9 mouse cellular contexts compared by ENCODE assay signal in the genomic region with DNA sequence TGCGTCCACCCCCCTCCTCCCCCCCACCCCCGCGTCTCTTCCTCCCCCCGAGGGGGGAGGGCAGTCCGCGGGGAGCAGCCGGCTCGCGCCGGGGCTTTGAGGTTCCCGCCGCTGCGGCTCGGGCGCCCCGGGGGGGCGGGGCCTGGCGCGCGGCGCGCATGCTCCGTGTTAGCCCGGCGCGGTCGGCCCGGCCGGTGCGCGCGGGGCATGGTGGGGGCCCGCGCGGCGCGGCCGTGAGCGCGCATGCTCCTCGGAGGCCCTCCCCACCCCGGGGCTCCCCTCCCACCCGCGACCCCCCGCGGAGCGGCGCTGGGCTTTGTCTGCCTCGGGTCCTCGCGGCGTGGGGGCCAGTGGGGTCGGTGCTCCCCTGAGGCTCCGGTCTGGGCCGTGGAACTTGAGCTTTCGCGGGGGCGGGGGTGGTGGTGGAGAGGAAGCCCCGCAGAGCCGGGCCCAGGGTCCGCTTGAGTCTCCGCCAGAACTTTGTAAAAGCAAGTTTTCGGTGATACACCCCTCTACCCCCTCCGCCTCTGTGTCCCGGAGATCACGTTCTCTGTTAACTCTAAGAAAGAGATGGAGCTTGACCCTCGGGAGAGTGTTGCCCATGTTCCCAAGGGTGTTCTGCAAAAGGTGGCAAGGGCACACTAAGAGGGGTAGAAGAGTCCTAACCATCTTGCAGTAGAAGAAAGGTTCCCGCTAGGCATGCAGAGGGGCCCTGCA. TPM values are rescaled to one million over a fixed set of nuclear protein-coding genes. Genes with fewer than 3 reads are reported as not detected.
A peak's percentile ranks its signal among the peaks of the same experiment; 100 is the strongest.
DNase-seq lines count a peak whose midpoint lies in the region; ATAC-seq and TF ChIP-seq lines count a peak whose summit lies in the region.
"Had no signal": no experiment of that assay in that cellular context is flagged by ENCODE, and none has a peak within 500 bp of the region (broad histone marks: within the 10 kb centered on the region; RNA-seq: fewer than 3 reads in every experiment).

No protein-coding gene starts in this region.

- peaks cover 48% of the 10 kb centered on the region for H3K36me3 ChIP-seq in G1E (replicated peaks)
- peaks cover 3% of the 10 kb centered on the region; the same call in 1 of the 2 replicates for H3K36me3 ChIP-seq in forebrain, embryonic 15.5 days
- no peaks in the 10 kb centered on the region for H3K36me3 ChIP-seq in lung, postnatal 0 days (ENCODE audit: insufficient read depth, low read length)

- under 1% methylated on average over 34 of the region's 68 CpGs for WGBS in forebrain, embryonic 15.5 days
- WGBS in lung, postnatal 0 days, result under 1% methylated on average over 14 of the region's 68 CpGs

- no peak for TF ChIP-seq EP300 in lung, postnatal 0 days (IDR thresholded peaks at IDR 0.05)

- TF ChIP-seq CTCF in G1E (IDR thresholded peaks at IDR 0.05; ENCODE audit: low read depth, low read length), result no peak
- no peak for TF ChIP-seq CTCF in lung, postnatal 0 days (IDR thresholded peaks at IDR 0.05)

- intact Hi-C loops in heart, postnatal 25 days (cut with DNase I), result no loop called here

- H3K4me3 ChIP-seq in G1E (ENCODE audit: low read depth, low read length), result peak overlapping the region; percentile 79
- peak overlapping the region; percentile 69 for H3K4me3 ChIP-seq in forebrain, embryonic 15.5 days
- peak overlapping the region; percentile 85 for H3K4me3 ChIP-seq in lung, postnatal 0 days (ENCODE audit: low read depth, low read length)

- ATAC-seq in G1E (ENCODE audit: extremely low read depth, insufficient number of reproducible peaks, low FRiP score, poor library complexity, severe bottlenecking), result no peak
- ATAC-seq in forebrain, embryonic 15.5 days (replicated peaks), result peak; percentile 74
- ATAC-seq in lung, postnatal 0 days, result peak; percentile 83

- H3K9me3 ChIP-seq in G1E (replicated peaks), result no peaks in the 10 kb centered on the region
- no peaks in the 10 kb centered on the region for H3K9me3 ChIP-seq in forebrain, embryonic 15.5 days
- no peaks in the 10 kb centered on the region for H3K9me3 ChIP-seq in lung, postnatal 0 days (ENCODE audit: low read length)

- peak overlapping the region; percentile 78 for H3K9ac ChIP-seq in forebrain, embryonic 15.5 days (replicated peaks)
- peak overlapping the region; percentile 79 for H3K9ac ChIP-seq in lung, postnatal 0 days (replicated peaks; ENCODE audit: low read depth)

- no peaks in the 10 kb centered on the region for H3K27me3 ChIP-seq in G1E (ENCODE audit: insufficient read depth, low read length)
- peaks cover 16% of the 10 kb centered on the region for H3K27me3 ChIP-seq in forebrain, embryonic 15.5 days
- H3K27me3 ChIP-seq in lung, postnatal 0 days (replicated peaks; ENCODE audit: insufficient read depth, low read length), result no peaks in the 10 kb centered on the region

- H3K4me2 ChIP-seq in forebrain, embryonic 15.5 days (replicated peaks), result peak overlapping the region; percentile 89
- H3K4me2 ChIP-seq in lung, postnatal 0 days (replicated peaks; ENCODE audit: low read depth, low read length), result peak overlapping the region; percentile 79

- peaks cover 68% of the 10 kb centered on the region for H3K4me1 ChIP-seq in G1E (ENCODE audit: insufficient read depth, low read depth, low read length)
- H3K4me1 ChIP-seq in forebrain, embryonic 15.5 days, result peaks cover 56% of the 10 kb centered on the region
- 0 out of 2 replicates have a peak, but pooled peaks cover 9% of the 10 kb centered on the region for H3K4me1 ChIP-seq in lung, postnatal 0 days (ENCODE audit: insufficient read depth, low read depth, low read length)

- DNase-seq in G1E (ENCODE audit: low spot score), result peak; percentile 94
- DNase-seq in cerebellum, adult 11-12 months, result peak; percentile 82
- peak; percentile 75 for DNase-seq in heart, postnatal 25 days (ENCODE audit: low spot score)
- DNase-seq in layer of hippocampus, adult 9-11 months, result peak; percentile 65
- peak; percentile 86 for DNase-seq in lung, postnatal 0 days (ENCODE audit: low spot score)
- DNase-seq in ovary, postnatal 36 days (ENCODE audit: low spot score), result peak; percentile 90
- DNase-seq in thymus, postnatal 14 days, result peak; percentile 91

- H3K27ac ChIP-seq in forebrain, embryonic 15.5 days (replicated peaks), result peak overlapping the region; percentile 90
- H3K27ac ChIP-seq in lung, postnatal 0 days (ENCODE audit: low read length), result peak overlapping the region; percentile 87

RNA-seq across cellular contexts. Expression of a gene that starts 2.4 kb away (rescaled TPM):
- total RNA-seq in G1E (2014; fragmentation: Nextera tagmentation), result 205 and 239 TPM in 2 replicates
- 106 and 117 TPM in 2 replicates for total RNA-seq in G1E (2017)
- polyA plus RNA-seq in G1E (2012), result 443 and 525 TPM in 2 replicates
- 36.1 and 51.2 TPM in 2 replicates for polyA plus RNA-seq in forebrain, embryonic 15.5 days (2015; fragmentation: Nextera tagmentation; extraction: Ambion mirVana)
- 10 to 100 TPM; 15.0 to 15.3 TPM for total RNA-seq in heart, postnatal 25 days (2021)
- 17.0 and 21.1 TPM in 2 replicates for polyA plus RNA-seq in lung, postnatal 0 days (2015; fragmentation: Nextera tagmentation; extraction: Ambion mirVana)

RNA-seq across cellular contexts. Expression of a gene that starts 37.0 kb away (rescaled TPM):
- 19.4 and 25.0 TPM in 2 replicates for total RNA-seq in G1E (2014; fragmentation: Nextera tagmentation)
- total RNA-seq in G1E (2017), result 24.7 and 27.4 TPM in 2 replicates
- polyA plus RNA-seq in G1E (2012), result 32.6 and 43.4 TPM in 2 replicates
- 24.5 and 26.9 TPM in 2 replicates for polyA plus RNA-seq in forebrain, embryonic 15.5 days (2015; fragmentation: Nextera tagmentation; extraction: Ambion mirVana)
- 10 to 100 TPM; 62.4 to 63.9 TPM for total RNA-seq in heart, postnatal 25 days (2021)
- polyA plus RNA-seq in lung, postnatal 0 days (2015; fragmentation: Nextera tagmentation; extraction: Ambion mirVana), result 9.3 and 9.5 TPM in 2 replicates

RNA-seq across cellular contexts. Expression of a gene that starts 39.7 kb away (rescaled TPM):
- total RNA-seq in G1E (2014; fragmentation: Nextera tagmentation), result not detected in 2 replicates
- total RNA-seq in G1E (2017), result not detected in 2 replicates
- not detected in 2 replicates for polyA plus RNA-seq in G1E (2012)
- polyA plus RNA-seq in forebrain, embryonic 15.5 days (2015; fragmentation: Nextera tagmentation; extraction: Ambion mirVana), result 0.06 and 0.10 TPM in 2 replicates
- not detected for total RNA-seq in heart, postnatal 25 days (2021)
- 0.26 TPM in 1 of 2 replicates, not detected in the other for polyA plus RNA-seq in lung, postnatal 0 days (2015; fragmentation: Nextera tagmentation; extraction: Ambion mirVana)
- total RNA-seq: hematopoietic stem cell, adult 5-6 weeks had no signal
